Mouse (Mus musculus) stomach, postnatal 0 days (tissue): ENCODE measurements around the gene Ess2. TPM values are rescaled to one million over a fixed set of nuclear protein-coding genes. Genes with fewer than 3 reads are reported as not detected.

Source experiments
- ATAC-seq: fragments of 200-750 bp; cut with Nextera tagmentation; 2 replicates; pipeline ENCODE4 v1.8.0; 2017; ENCODE audit not compliant: low FRiP score, low TSS enrichment
- DNase-seq: peaks from one replicate; pipeline ENCODE4 v3.0.0-alpha.2; 2016; ENCODE audit warnings: low spot score
- H3K27ac ChIP-seq: fragments of 300-500 bp; sonication (generic); replicated peaks from 2 replicates; pipeline ENCODE4 v1.5.1; 2014; ENCODE audit warnings: mild to moderate bottlenecking, control low read depth
- H3K27me3 ChIP-seq: fragments of 300-500 bp; sonication (generic); 2 replicates; pipeline ENCODE4 v1.6.1; 2014; ENCODE audit warnings: low read length; ENCODE audit not compliant: control insufficient read depth, insufficient read depth
- H3K36me3 ChIP-seq: fragments of 300-500 bp; sonication (generic); 2 replicates; pipeline ENCODE4 v1.6.1; 2014; ENCODE audit warnings: low read length, mixed read lengths; ENCODE audit not compliant: control insufficient read depth, insufficient read depth
- H3K4me1 ChIP-seq: fragments of 300-500 bp; sonication (generic); replicated peaks from 2 replicates; pipeline ENCODE4 v1.6.1; 2014; ENCODE audit warnings: antibody characterized with exemption; ENCODE audit not compliant: control insufficient read depth, insufficient read depth
- H3K4me2 ChIP-seq: fragments of 300-500 bp; sonication (generic); replicated peaks from 2 replicates; pipeline ENCODE4 v1.6.1; 2014; ENCODE audit warnings: low read depth, mild to moderate bottlenecking, control low read depth, moderate library complexity
- H3K4me3 ChIP-seq: fragments of 300-500 bp; sonication (generic); 2 replicates; pipeline ENCODE4 v1.5.1; 2014; ENCODE audit warnings: low read depth, low read length, control low read depth
- H3K9ac ChIP-seq: fragments of 300-500 bp; sonication (generic); 2 replicates; pipeline ENCODE4 v1.6.1; 2014; ENCODE audit warnings: mild to moderate bottlenecking, low read length, control low read depth, mixed read lengths
- H3K9me3 ChIP-seq: fragments of 300-500 bp; sonication (generic); 2 replicates; pipeline ENCODE4 v1.6.1; 2016; ENCODE audit warnings: low read length; ENCODE audit not compliant: control insufficient read depth
- CTCF ChIP-seq: IDR thresholded peaks from 2 replicates; pipeline ENCODE4 v1.5.1; 2016; ENCODE audit warnings: antibody characterized with exemption, low read depth, mild to moderate bottlenecking, moderate library complexity
- EP300 ChIP-seq: optimal IDR thresholded peaks from 2 replicates; pipeline ENCODE3; 2016; ENCODE audit warnings: antibody characterized with exemption
- WGBS: fragments of 180-500 bp; shearing (Covaris S2); extraction: QIAGEN DNeasy Blood & Tissue Kit; methylation state at CpG from one replicate; pipeline ENCODE4 v1.1.7; 2014; 5-methylcytosine and 5-hydroxymethylcytosine counted together
- polyA plus RNA-seq: library from polyadenylated mRNA; unstranded; fragments of >200 nt; fragmentation: Nextera tagmentation; extraction: Ambion mirVana; gene quantifications from 2 replicates; pipeline ENCODE4 v1.2.1, GENCODE M21; 2015

Gene Ess2
- polyA plus RNA-seq, 1 experiment from 2014 or later = 15.6 TPM

DNA sequence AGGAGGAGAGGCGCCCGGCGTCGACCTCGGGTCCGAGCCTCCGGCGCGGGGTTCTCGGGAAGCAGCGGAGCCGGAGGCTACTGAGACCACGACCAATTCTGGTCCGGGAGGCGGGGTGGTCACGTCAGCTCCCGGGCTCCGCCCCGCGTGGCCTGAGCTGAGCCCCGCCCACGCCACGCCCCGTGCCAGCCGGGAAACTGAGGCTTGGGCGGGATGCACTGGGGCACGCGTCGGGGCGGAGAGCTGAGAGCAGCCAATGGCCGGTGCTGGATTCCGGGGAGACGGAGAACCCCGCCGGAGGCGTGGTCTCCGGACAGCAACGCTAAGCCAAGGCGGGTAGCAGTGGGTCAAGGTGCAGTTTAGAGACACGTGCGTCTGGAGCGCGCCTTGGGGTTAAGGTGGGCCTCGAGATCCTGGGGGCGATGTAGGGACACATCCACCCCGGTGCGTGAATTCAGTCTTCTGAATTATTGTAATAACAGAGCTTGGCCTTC is 17.0 kb upstream of the Ess2 start, which contains the start of gene Slc25a1:
Slc25a1 (minus strand) TSS at position 133 of the 494 bp plus-strand sequence.
- peak; percentile 77 for ATAC-seq

DNA sequence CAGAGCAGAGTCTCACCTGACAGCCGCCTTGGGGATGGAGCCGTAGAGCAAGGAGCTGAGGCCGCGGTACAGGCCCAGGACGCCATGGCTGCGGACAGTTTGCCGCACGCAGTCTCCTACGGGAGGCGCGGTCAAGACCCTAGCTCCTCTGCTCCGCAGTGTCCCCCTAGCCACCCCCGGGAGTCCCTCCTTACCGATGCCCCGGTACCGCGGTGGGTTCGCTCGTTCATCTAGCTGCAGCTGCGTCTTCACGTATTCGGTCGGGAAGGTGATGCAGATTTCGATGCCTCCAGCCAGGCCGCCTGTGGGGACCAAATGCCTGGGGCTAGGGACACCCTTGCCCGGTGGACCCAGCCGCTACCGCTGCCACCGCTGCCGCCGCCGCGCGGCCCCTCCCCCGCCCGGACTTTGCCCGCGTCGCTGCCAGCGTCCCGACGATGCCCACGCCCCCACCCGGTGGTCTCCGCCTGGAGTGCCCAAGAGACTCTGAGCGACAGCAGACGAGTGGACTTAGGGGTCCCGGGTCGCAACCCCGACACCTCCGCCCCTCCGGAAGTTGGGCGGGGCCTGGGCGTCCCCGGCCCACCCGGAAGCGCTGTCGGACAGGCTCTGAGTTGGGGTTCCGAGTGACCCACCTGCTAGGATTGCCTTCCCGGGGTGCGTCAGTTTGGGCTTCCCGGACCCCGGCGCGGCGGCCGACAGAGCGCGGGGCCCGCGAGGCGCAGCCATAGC is 16.4 kb upstream of the Ess2 start:
- Histone ChIP-seq H3K36me3 (peaks cover 4% of the 10 kb centered on the region), H3K27ac (peak overlapping the region; percentile 94), H3K9ac (peak overlapping the region; percentile 84), H3K4me3 (peak overlapping the region; percentile 75), H3K27me3 (no peaks in the 10 kb centered on the region), H3K9me3 (no peaks in the 10 kb centered on the region), H3K4me1 (peaks cover 2% of the 10 kb centered on the region; the same call in 1 of the 2 replicates), H3K4me2 (peak overlapping the region; percentile 98)
- DNase-seq = peak; percentile 69
- under 1% methylated on average over 68 of the region's 72 CpGs for WGBS
- ATAC-seq = peak; percentile 17
- TF ChIP-seq CTCF (no peak), EP300 (no peak)

More for the DNA sequence above, 17.0 kb upstream of the Ess2 start, which contains the start of gene Slc25a1:
- no peaks in the 10 kb centered on the region for H3K4me1 ChIP-seq
- peaks cover 4% of the 10 kb centered on the region for H3K36me3 ChIP-seq
- peak within 1 kb of the TSS; percentile 84 for H3K9ac ChIP-seq
- no peaks in the 10 kb centered on the region for H3K27me3 ChIP-seq
- H3K4me2 ChIP-seq = peak within 1 kb of the TSS; percentile 98
- TF ChIP-seq EP300 (no peak), CTCF (no peak)
- DNase-seq = peak; percentile 90
- peak within 1 kb of the TSS; percentile 94 for H3K27ac ChIP-seq
- WGBS = 1% methylated on average over 42 of the region's 47 CpGs
- H3K4me3 ChIP-seq = peak within 1 kb of the TSS; percentile 75
- H3K9me3 ChIP-seq = no peaks in the 10 kb centered on the region

DNA sequence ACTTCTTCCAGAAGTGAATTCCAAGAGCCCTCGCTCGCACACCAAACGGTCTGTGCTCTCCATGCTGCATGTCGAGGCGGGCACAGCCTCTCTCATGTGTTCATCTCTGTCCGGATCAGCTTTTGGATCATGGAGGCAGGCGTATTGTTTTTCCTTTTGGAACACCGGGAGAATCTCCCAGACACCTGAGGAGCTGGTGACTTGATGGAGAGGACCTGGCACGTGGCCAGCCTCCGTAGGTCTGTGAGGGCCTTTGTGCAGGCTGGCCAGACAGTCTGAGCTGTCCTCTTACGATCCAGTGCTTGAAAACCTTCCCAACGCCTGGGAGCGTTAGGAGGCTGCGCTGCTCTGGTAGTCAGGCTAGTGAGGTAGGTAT is 11.0 kb upstream of the Ess2 start:
- ATAC-seq = no peak
- Histone ChIP-seq H3K27me3 (no peaks in the 10 kb centered on the region), H3K4me2 (peak overlapping the region; percentile 96), H3K9ac (peak overlapping the region; percentile 86), H3K4me3 (peak overlapping the region; percentile 73), H3K36me3 (peaks cover 4% of the 10 kb centered on the region), H3K9me3 (no peaks in the 10 kb centered on the region), H3K4me1 (peaks cover 2% of the 10 kb centered on the region; the same call in 1 of the 2 replicates), H3K27ac (peak overlapping the region; percentile 88)
- TF ChIP-seq EP300 (no peak), CTCF (no peak)
- 1% methylated on average over 14 of the region's 14 CpGs for WGBS
- DNase-seq = no peak

DNA sequence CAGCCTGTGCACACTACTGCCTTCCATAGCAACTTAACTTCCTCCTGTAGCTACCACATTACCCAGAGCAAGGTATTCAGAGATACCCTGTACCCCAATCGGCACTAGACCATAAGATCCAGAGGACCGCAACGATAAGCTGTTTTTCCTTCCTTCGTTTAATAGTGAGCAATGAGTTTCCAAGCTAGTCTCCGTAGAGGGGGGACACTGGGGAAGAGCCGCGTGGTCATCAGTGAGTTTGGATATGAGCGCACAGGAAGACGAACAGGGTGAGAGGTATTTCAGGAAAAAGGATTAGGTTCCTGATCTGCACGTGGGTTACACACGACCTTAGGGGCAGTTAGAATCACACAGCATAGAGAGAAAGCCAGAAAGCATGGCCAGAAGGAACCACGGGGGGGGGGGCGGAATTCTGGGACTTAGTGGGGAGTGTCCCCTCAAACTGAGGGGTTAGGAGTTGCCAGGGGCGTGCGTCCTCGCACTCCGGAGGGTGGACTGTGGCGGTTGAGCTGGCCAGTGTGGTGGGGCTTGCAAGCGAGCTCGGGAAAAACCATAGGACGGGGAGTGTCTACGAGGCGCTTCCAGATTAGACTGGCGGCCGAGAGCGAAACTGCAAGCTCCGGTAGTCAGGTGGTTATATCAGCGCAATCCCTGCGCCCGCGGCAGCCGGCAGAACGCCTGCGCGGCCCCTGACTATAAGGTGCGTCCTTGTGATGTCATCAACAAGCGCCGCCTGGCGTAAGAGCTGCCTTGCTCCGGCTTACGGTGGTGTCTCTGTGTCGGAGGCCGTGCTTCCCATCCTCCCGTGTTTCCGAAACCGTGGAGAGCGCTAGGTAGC is 10.4 kb upstream of the Ess2 start:
- H3K9me3 ChIP-seq = no peaks in the 10 kb centered on the region
- peak overlapping the region; percentile 96 for H3K4me2 ChIP-seq
- TF ChIP-seq CTCF (peak; percentile 71), EP300 (no peak)
- DNase-seq (peak; percentile 96), ATAC-seq (peak; percentile 96)
- H3K4me3 ChIP-seq = peak overlapping the region; percentile 73
- H3K27ac ChIP-seq = peak overlapping the region; percentile 88
- peaks cover 2% of the 10 kb centered on the region; the same call in 1 of the 2 replicates for H3K4me1 ChIP-seq
- peak overlapping the region; percentile 86 for H3K9ac ChIP-seq
- peaks cover 4% of the 10 kb centered on the region for H3K36me3 ChIP-seq
- under 1% methylated on average over 47 of the region's 47 CpGs for WGBS
- H3K27me3 ChIP-seq = peaks cover 1% of the 10 kb centered on the region; the same call in 1 of the 2 replicates

DNA sequence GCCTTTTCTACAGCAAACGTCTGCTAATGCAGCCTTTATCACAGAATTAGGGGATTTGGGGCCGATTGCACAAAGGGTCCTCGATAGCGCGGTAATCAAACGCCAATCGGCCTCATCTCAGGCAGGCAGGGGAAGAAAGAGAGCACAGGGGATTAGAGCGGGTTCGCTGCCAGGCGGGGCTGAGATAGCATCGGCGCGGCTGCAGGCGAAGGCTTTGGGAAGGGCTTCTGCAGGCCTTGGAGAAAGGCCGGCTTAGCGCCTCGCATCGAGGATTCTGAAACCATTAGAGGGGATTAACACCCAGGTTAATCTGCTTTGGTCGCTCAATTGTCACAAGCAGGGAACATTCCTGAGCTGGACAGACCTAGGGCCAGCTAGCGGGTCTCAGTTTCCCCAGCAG is 9.4 kb upstream of the Ess2 start:
- no peak for ATAC-seq
- H3K4me1 ChIP-seq = peaks cover 2% of the 10 kb centered on the region; the same call in 1 of the 2 replicates
- DNase-seq = no peak
- no peak overlapping the region for H3K27ac ChIP-seq
- peaks cover 3% of the 10 kb centered on the region; the same call in 1 of the 2 replicates for H3K27me3 ChIP-seq
- no peaks in the 10 kb centered on the region for H3K9me3 ChIP-seq
- TF ChIP-seq EP300 (no peak), CTCF (no peak)
- peak overlapping the region; percentile 68; the same call in 1 of the 2 replicates for H3K9ac ChIP-seq
- H3K4me2 ChIP-seq = peak overlapping the region; percentile 96; the same call in 1 of the 2 replicates
- no peaks in the 10 kb centered on the region for H3K36me3 ChIP-seq
- no peak overlapping the region for H3K4me3 ChIP-seq
- 17% methylated on average over 20 of the region's 20 CpGs for WGBS
